Mouse (Mus musculus): ENCODE results near the gene Sipa1l2. TPM values are rescaled to one million over a fixed set of nuclear protein-coding genes. Genes with fewer than 3 reads are reported as not detected.
"Not testable (repeated sequence)": the region's sequence is repeated elsewhere in the genome, so short reads cannot be mapped to it uniquely, and the experiment has no call there.

Gene Sipa1l2
- total RNA-seq, 2 experiments from 2014 or later = 47.6 to 52.7 TPM

GRCm38 (mm10) chr8:125410646-125411045 is 159.0 kb downstream of the Sipa1l2 start:
- no peak for DNase-seq (ENCODE audit: low spot score in 2 of 2)

- DNase-seq (ENCODE audit: low spot score in 2 of 2) = no peak
Observed at GRCm38 (mm10) chr8:125407672-125408071, 161.9 kb downstream of the Sipa1l2 start.

- no peak for DNase-seq (ENCODE audit: low spot score in 2 of 2)
Observed at GRCm38 (mm10) chr8:125406453-125406852, 163.2 kb downstream of the Sipa1l2 start.

GRCm38 (mm10) chr8:125401350-125401749 is 168.3 kb downstream of the Sipa1l2 start:
- DNase-seq (ENCODE audit: low spot score in 2 of 2) = no peak

- no peak for DNase-seq (ENCODE audit: low spot score in 2 of 2)
Observed at GRCm38 (mm10) chr8:125397981-125398380, 171.6 kb downstream of the Sipa1l2 start.

- not testable (repeated sequence) for DNase-seq (ENCODE audit: low spot score in 2 of 2)
Observed at GRCm38 (mm10) chr8:125395682-125396081, 173.9 kb downstream of the Sipa1l2 start.

GRCm38 (mm10) chr8:125395032-125395431 is 174.6 kb downstream of the Sipa1l2 start:
- DNase-seq (ENCODE audit: low spot score in 2 of 2) = no peak

GRCm38 (mm10) chr8:125391685-125392084 is 177.9 kb downstream of the Sipa1l2 start:
- no peak for DNase-seq (ENCODE audit: low spot score in 2 of 2)

- no peak for DNase-seq (ENCODE audit: low spot score in 2 of 2)
Observed at GRCm38 (mm10) chr8:125391271-125391670, 178.3 kb downstream of the Sipa1l2 start.

- DNase-seq (ENCODE audit: low spot score in 2 of 2) = no peak
Observed at GRCm38 (mm10) chr8:125390506-125390895, 179.1 kb downstream of the Sipa1l2 start.

GRCm38 (mm10) chr8:125389756-125390505 is 179.7 kb downstream of the Sipa1l2 start:
- peak in 1 of 2 experiments; percentile 29 for DNase-seq (ENCODE audit: low spot score in 2 of 2)

- DNase-seq (ENCODE audit: low spot score in 2 of 2) = peak in 1 of 2 experiments; percentile 16
Observed at GRCm38 (mm10) chr8:125389280-125389679, 180.3 kb downstream of the Sipa1l2 start.

GRCm38 (mm10) chr8:125388404-125389180 is 181.0 kb downstream of the Sipa1l2 start:
- DNase-seq (ENCODE audit: low spot score in 2 of 2) = no peak

- DNase-seq (ENCODE audit: low spot score in 2 of 2) = peak; percentile 24 to 71
Observed at GRCm38 (mm10) chr8:125385519-125386150, 184.0 kb downstream of the Sipa1l2 start.

- peak in 1 of 2 experiments; percentile 18 for DNase-seq (ENCODE audit: low spot score in 2 of 2)
Observed at GRCm38 (mm10) chr8:125384551-125385183, 184.9 kb downstream of the Sipa1l2 start.

- DNase-seq (ENCODE audit: low spot score in 2 of 2) = no peak
Observed at GRCm38 (mm10) chr8:125381674-125382073, 187.9 kb downstream of the Sipa1l2 start.

- DNase-seq (ENCODE audit: low spot score in 2 of 2) = no peak
Observed at GRCm38 (mm10) chr8:125379939-125380338, 189.7 kb downstream of the Sipa1l2 start.

GRCm38 (mm10) chr8:125379156-125379555 is 190.5 kb downstream of the Sipa1l2 start:
- no peak for DNase-seq (ENCODE audit: low spot score in 2 of 2)

- no peak for DNase-seq (ENCODE audit: low spot score in 2 of 2)
Observed at GRCm38 (mm10) chr8:125377704-125378103, 191.9 kb downstream of the Sipa1l2 start.

GRCm38 (mm10) chr8:125376448-125376845 is 193.2 kb downstream of the Sipa1l2 start:
- DNase-seq (ENCODE audit: low spot score in 2 of 2) = no peak

All from adrenal gland, postnatal 4 days (tissue).